Mouse (Mus musculus) intestine, embryonic 15.5 days (tissue): ENCODE data around the gene Ctsz. TPM values are rescaled to one million over a fixed set of nuclear protein-coding genes. Genes with fewer than 3 reads are reported as not detected.

Experiments used
- ATAC-seq: fragments of 200-750 bp; cut with Nextera tagmentation; 2 replicates; pipeline ENCODE4 v1.8.0; 2017; ENCODE audit warnings: moderate TSS enrichment, moderate library complexity
- H3K27ac ChIP-seq: fragments of 300-500 bp; sonication (generic); 2 replicates; pipeline ENCODE4 v1.5.1; 2015; ENCODE audit warnings: mild to moderate bottlenecking, inconsistent platforms
- H3K27me3 ChIP-seq: fragments of 300-500 bp; sonication (generic); replicated peaks from 2 replicates; pipeline ENCODE4 v1.6.1; 2015; ENCODE audit warnings: inconsistent platforms
- H3K36me3 ChIP-seq: fragments of 300-500 bp; sonication (generic); 2 replicates; pipeline ENCODE4 v1.6.1; 2015; ENCODE audit warnings: inconsistent platforms
- H3K4me1 ChIP-seq: fragments of 300-500 bp; sonication (generic); replicated peaks from 2 replicates; pipeline ENCODE4 v1.6.1; 2015; ENCODE audit warnings: inconsistent platforms
- H3K4me2 ChIP-seq: fragments of 300-500 bp; sonication (generic); replicated peaks from 2 replicates; pipeline ENCODE4 v1.6.1; 2015; ENCODE audit warnings: mild to moderate bottlenecking, inconsistent platforms
- H3K4me3 ChIP-seq: fragments of 300-500 bp; sonication (generic); replicated peaks from 2 replicates; pipeline ENCODE4 v1.5.1; 2015; ENCODE audit warnings: inconsistent platforms
- H3K9ac ChIP-seq: fragments of 300-500 bp; sonication (generic); 2 replicates; pipeline ENCODE4 v1.6.1; 2015; ENCODE audit warnings: inconsistent platforms
- H3K9me3 ChIP-seq: fragments of 300-500 bp; sonication (generic); 2 replicates; pipeline ENCODE4 v1.6.1; 2016; ENCODE audit warnings: inconsistent platforms
- WGBS: fragments of 180-500 bp; shearing (Covaris S2); methylation state at CpG from one replicate; pipeline ENCODE4 v1.1.7; 2015; 5-methylcytosine and 5-hydroxymethylcytosine counted together
- polyA plus RNA-seq: library from polyadenylated mRNA; unstranded; fragments of >200 nt; fragmentation: Nextera tagmentation; extraction: Ambion mirVana; gene quantifications from 2 replicates; pipeline ENCODE4 v1.2.1, GENCODE M21; 2015

Gene Ctsz
- 247 and 298 TPM in 2 replicates for polyA plus RNA-seq

DNA sequence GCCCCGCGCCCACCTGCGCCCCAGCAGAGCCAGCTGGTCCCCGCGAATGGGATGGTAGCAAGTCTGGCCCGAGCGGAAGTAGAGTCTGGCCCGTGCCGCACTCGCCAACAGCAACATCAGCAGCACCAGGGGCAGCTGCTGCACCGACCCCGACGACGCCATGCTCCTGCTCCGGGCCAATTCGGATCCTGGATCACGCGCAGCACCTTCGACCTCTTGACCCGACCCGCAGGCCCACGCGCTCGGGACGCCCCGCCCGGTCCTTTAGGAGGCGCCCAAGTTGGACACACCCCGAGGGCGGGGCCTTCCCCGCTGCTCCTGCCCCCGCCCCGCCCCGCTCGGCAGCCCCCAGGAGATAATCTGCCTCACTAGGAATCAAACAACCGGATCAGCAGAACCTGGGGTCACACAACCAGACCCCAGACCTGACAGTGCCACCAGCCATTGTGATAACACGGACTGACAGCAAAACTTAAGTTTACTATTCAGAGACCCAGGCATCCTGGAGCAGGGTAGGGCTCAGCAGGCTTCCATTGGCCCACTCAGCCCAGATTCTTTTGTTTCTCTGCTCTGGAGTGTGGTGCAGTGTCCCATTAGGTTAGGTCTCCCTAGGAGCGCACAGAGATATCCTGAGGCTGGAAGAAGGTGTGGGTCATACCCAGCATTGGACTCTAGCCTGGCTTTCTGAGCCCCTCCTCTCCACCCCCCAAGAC is at the start of gene Ctsz:
Gene Ctsz (minus strand): TSS at position 303 of the 713 bp plus-strand sequence.
- H3K27ac ChIP-seq, result peak within 1 kb of the TSS; percentile 36; the same call in 1 of the 2 replicates
- H3K4me1 ChIP-seq, result peaks cover 32% of the 10 kb centered on the region
- peak; percentile 86 for ATAC-seq

GRCm38 (mm10) chr2:174487005-174487404 is 48.2 kb upstream of the Ctsz start:
- no peak for ATAC-seq
- H3K36me3 ChIP-seq, result no peaks in the 10 kb centered on the region
- 62% methylated on average over 5 of the region's 5 CpGs for WGBS
- H3K4me3 ChIP-seq, result no peak overlapping the region
- H3K9me3 ChIP-seq, result no peaks in the 10 kb centered on the region
- H3K27ac ChIP-seq, result no peak overlapping the region
- H3K9ac ChIP-seq, result no peak overlapping the region
- no peak overlapping the region for H3K4me2 ChIP-seq
- H3K4me1 ChIP-seq, result no peaks in the 10 kb centered on the region
- H3K27me3 ChIP-seq, result no peaks in the 10 kb centered on the region

More for the DNA sequence above, at the start of gene Ctsz:
- Histone ChIP-seq H3K9ac (peak within 1 kb of the TSS; percentile 54), H3K9me3 (no peaks in the 10 kb centered on the region), H3K4me3 (peak within 1 kb of the TSS; percentile 59), H3K27me3 (no peaks in the 10 kb centered on the region), H3K36me3 (0 out of 2 replicates have a peak, but pooled peaks cover 2% of the 10 kb centered on the region), H3K4me2 (peak within 1 kb of the TSS; percentile 89)
- WGBS, result under 1% methylated on average over 38 of the region's 38 CpGs

DNA sequence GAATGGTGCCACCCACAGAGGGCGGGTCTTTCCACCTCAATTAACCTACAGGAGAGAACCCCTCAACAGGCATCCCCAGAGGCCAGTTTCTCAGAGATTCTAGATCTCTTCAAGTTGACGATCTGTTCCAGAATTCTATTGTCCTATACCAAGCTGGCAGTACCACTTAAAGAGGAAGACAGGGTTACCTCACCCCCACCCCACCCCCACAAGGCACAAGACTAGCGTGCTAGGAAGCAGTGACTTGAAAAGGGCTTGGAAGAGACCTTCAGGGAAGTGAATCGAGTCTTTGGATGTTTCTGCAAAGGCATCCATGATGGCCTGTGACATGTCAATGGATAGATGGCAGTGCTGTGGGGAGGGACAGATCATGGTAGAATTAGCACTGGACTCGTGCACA is 39.9 kb upstream of the Ctsz start:
- no peaks in the 10 kb centered on the region for H3K36me3 ChIP-seq
- H3K27ac ChIP-seq, result no peak overlapping the region
- no peak overlapping the region for H3K4me2 ChIP-seq
- H3K4me1 ChIP-seq, result 0 out of 2 replicates have a peak, but pooled peaks cover 4% of the 10 kb centered on the region
- no peak overlapping the region for H3K4me3 ChIP-seq
- WGBS, result 77% methylated on average over 5 of the region's 5 CpGs
- peak; percentile 10; the same call in 1 of the 2 replicates for ATAC-seq
- H3K9ac ChIP-seq, result no peak overlapping the region
- no peaks in the 10 kb centered on the region for H3K27me3 ChIP-seq
- H3K9me3 ChIP-seq, result no peaks in the 10 kb centered on the region

GRCm38 (mm10) chr2:174477543-174478319 is 38.9 kb upstream of the Ctsz start:
- 0 out of 2 replicates have a peak, but pooled peaks cover 11% of the 10 kb centered on the region for H3K4me1 ChIP-seq
- no peak overlapping the region for H3K4me3 ChIP-seq
- ATAC-seq, result peak; percentile 61
- WGBS, result 46% methylated on average over 3 of the region's 3 CpGs
- no peaks in the 10 kb centered on the region for H3K9me3 ChIP-seq
- H3K4me2 ChIP-seq, result peak overlapping the region; percentile 9; the same call in 1 of the 2 replicates
- peak overlapping the region; percentile 81 for H3K27ac ChIP-seq
- H3K27me3 ChIP-seq, result no peaks in the 10 kb centered on the region
- no peak overlapping the region for H3K9ac ChIP-seq
- H3K36me3 ChIP-seq, result no peaks in the 10 kb centered on the region

DNA sequence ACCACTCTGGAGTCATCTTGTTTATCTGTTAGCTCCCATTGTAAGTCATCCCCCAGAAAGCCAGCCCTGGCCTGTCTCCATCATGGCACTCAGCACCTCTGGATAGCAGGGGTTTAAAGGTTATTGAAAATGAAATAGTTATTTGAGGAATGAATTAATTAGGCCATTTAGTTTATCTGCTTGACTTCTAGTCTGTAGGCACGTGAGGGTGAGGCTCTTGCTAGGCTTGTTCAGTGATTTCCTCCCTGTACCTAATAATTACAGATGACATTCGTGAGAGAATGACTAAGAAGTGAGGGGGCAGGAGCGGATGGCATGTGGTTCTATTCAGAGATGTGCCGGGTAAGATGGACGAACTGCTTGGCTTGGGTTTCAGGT is 34.7 kb upstream of the Ctsz start:
- H3K4me2 ChIP-seq, result peak overlapping the region; percentile 83
- peaks cover 6% of the 10 kb centered on the region; the same call in 1 of the 2 replicates for H3K36me3 ChIP-seq
- 74% methylated on average over 5 of the region's 5 CpGs for WGBS
- no peak for ATAC-seq
- peak overlapping the region; percentile 47; the same call in 1 of the 2 replicates for H3K9ac ChIP-seq
- no peaks in the 10 kb centered on the region for H3K27me3 ChIP-seq
- H3K4me1 ChIP-seq, result 0 out of 2 replicates have a peak, but pooled peaks cover 28% of the 10 kb centered on the region
- H3K4me3 ChIP-seq, result peak overlapping the region; percentile 83
- peak overlapping the region; percentile 76 for H3K27ac ChIP-seq
- H3K9me3 ChIP-seq, result no peaks in the 10 kb centered on the region

GRCm38 (mm10) chr2:174472818-174473549 is 34.1 kb upstream of the Ctsz start, which contains the start of gene Prelid3b:
Gene Prelid3b, minus strand, starts transcription at chr2:174473081.
- Histone ChIP-seq H3K36me3 (peaks cover 7% of the 10 kb centered on the region; the same call in 1 of the 2 replicates), H3K4me3 (peak within 1 kb of the TSS; percentile 83), H3K9me3 (no peaks in the 10 kb centered on the region), H3K27me3 (no peaks in the 10 kb centered on the region), H3K4me1 (0 out of 2 replicates have a peak, but pooled peaks cover 28% of the 10 kb centered on the region), H3K4me2 (peak within 1 kb of the TSS; percentile 83), H3K27ac (peak within 1 kb of the TSS; percentile 76), H3K9ac (peak within 1 kb of the TSS; percentile 71)
- WGBS, result under 1% methylated on average over 53 of the region's 53 CpGs
- peak; percentile 96 for ATAC-seq

GRCm38 (mm10) chr2:174472407-174472806 is 33.6 kb upstream of the Ctsz start:
- Histone ChIP-seq H3K4me3 (peak overlapping the region; percentile 83), H3K27ac (peak overlapping the region; percentile 73), H3K4me1 (0 out of 2 replicates have a peak, but pooled peaks cover 28% of the 10 kb centered on the region), H3K27me3 (no peaks in the 10 kb centered on the region), H3K4me2 (peak overlapping the region; percentile 83), H3K9ac (peak overlapping the region; percentile 71), H3K9me3 (no peaks in the 10 kb centered on the region), H3K36me3 (peaks cover 7% of the 10 kb centered on the region; the same call in 1 of the 2 replicates)
- peak; percentile 39 for ATAC-seq
- WGBS, result 7% methylated on average over 30 of the region's 30 CpGs

DNA sequence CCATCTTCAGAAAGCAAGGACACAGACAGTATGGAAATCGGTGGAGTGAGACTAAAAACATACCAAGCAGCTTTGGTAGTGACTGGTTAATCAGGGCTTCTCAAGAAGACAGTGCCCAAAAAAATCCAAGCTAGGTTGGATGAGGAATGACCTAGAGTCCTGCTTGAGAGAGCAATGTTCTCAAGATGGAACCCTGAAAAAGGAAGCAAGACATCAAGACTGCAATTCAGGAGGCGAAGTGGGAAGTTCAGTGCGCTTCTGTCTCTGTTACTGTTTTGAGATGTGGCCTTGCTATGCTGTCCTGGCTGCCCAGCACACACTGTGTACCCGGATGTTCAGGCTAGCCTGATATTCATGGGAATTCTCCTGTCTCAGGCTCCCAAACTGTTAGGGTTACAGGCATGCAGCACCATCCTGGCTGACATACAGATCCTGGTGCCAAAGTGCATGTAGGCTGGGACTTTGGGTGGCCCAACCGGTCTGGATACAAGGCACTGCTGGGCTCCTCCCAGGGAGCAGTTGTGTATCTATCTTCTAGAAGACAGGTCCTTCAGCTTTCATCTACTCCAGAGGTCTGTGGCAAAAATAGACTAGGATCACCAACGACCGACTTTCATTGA is 32.1 kb upstream of the Ctsz start:
- H3K9me3 ChIP-seq, result no peaks in the 10 kb centered on the region
- 0 out of 2 replicates have a peak, but pooled peaks cover 25% of the 10 kb centered on the region for H3K4me1 ChIP-seq
- H3K4me3 ChIP-seq, result no peak overlapping the region
- H3K4me2 ChIP-seq, result peak overlapping the region; percentile 83
- H3K27ac ChIP-seq, result no peak overlapping the region
- H3K27me3 ChIP-seq, result no peaks in the 10 kb centered on the region
- 90% methylated on average over 7 of the region's 7 CpGs for WGBS
- H3K9ac ChIP-seq, result no peak overlapping the region
- H3K36me3 ChIP-seq, result peaks cover 12% of the 10 kb centered on the region; the same call in 1 of the 2 replicates
- ATAC-seq, result no peak

GRCm38 (mm10) chr2:174470333-174470732 is 31.5 kb upstream of the Ctsz start:
- ATAC-seq, result no peak
- no peak overlapping the region for H3K4me3 ChIP-seq
- H3K9ac ChIP-seq, result no peak overlapping the region
- no peak overlapping the region for H3K27ac ChIP-seq
- WGBS, result 68% methylated on average over 4 of the region's 4 CpGs
- no peak overlapping the region for H3K4me2 ChIP-seq
- H3K9me3 ChIP-seq, result no peaks in the 10 kb centered on the region
- H3K36me3 ChIP-seq, result peaks cover 12% of the 10 kb centered on the region; the same call in 1 of the 2 replicates
- H3K27me3 ChIP-seq, result no peaks in the 10 kb centered on the region
- H3K4me1 ChIP-seq, result 0 out of 2 replicates have a peak, but pooled peaks cover 25% of the 10 kb centered on the region

DNA sequence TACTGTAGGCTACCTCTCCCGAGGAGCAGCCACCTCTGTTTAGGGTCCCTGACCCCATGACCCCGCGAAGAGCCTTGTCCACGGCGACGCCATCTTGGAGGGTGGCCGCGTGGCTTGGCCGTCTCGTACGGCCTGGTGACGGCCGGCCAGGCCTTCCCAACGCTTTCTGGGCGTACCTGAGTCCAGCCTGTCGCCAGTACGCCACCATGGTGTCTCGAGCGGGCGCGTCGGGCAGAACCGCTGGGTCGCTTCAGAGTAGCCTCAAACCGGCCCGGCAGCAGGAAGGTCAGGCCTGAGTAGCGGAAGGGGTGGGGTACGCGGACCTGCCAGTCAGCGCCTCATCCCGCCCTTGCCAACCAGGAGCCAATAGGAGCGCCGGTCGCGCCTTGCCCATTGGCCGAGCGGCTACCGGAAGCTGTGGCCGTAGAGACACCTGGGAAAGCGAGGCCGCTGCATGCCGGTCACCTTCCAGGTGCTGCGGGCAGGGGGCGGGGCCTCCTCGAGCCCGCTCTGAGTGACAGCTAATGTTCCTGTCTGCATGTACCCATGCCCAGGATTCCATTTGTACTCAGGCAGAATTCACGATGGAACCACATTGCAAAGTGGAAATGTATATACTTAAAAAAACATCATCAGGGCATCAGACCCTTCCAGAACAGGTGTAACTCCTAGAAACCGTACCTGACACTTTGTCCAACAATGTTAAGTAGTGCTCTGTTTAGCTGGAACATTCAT is 25.1 kb upstream of the Ctsz start, which contains the start of gene Atp5e:
Gene Atp5e (minus strand): TSS at position 317 of the 735 bp plus-strand sequence.
- Histone ChIP-seq H3K4me3 (peak within 1 kb of the TSS; percentile 76), H3K27me3 (no peaks in the 10 kb centered on the region), H3K27ac (peak within 1 kb of the TSS; percentile 73), H3K4me1 (0 out of 2 replicates have a peak, but pooled peaks cover 5% of the 10 kb centered on the region), H3K9ac (peak within 1 kb of the TSS; percentile 84), H3K9me3 (no peaks in the 10 kb centered on the region), H3K36me3 (peaks cover 21% of the 10 kb centered on the region), H3K4me2 (peak within 1 kb of the TSS; percentile 89)
- WGBS, result 2% methylated on average over 48 of the region's 48 CpGs
- ATAC-seq, result peak; percentile 100
